Mouse (Mus musculus): ENCODE data around the gene Fam222a.

Fam222a gene

GRCm38 (mm10) chr5:114585682-114586081, 17.9 kb downstream of the Fam222a start:
- no peak for DNase-seq

- DNase-seq = peak; percentile 77
Observed at GRCm38 (mm10) chr5:114587908-114588307, 20.1 kb downstream of the Fam222a start.

- DNase-seq = no peak
Observed at GRCm38 (mm10) chr5:114588416-114588815, 20.6 kb downstream of the Fam222a start.

GRCm38 (mm10) chr5:114589026-114589425, 21.2 kb downstream of the Fam222a start:
- DNase-seq = no peak

GRCm38 (mm10) chr5:114589454-114589853, 21.6 kb downstream of the Fam222a start:
- no peak for DNase-seq

GRCm38 (mm10) chr5:114590043-114590913, 22.5 kb downstream of the Fam222a start:
- DNase-seq = no peak

GRCm38 (mm10) chr5:114591151-114591561, 23.3 kb downstream of the Fam222a start:
- no peak for DNase-seq

GRCm38 (mm10) chr5:114592463-114593160, 24.8 kb downstream of the Fam222a start:
- no peak for DNase-seq

- no peak for DNase-seq
Observed at GRCm38 (mm10) chr5:114593161-114593821, 25.5 kb downstream of the Fam222a start.

- no peak for DNase-seq
Observed at GRCm38 (mm10) chr5:114593949-114594348, 26.1 kb downstream of the Fam222a start.

GRCm38 (mm10) chr5:114594741-114595241, 27.0 kb downstream of the Fam222a start:
- peak; percentile 56 for DNase-seq

- DNase-seq = no peak
Observed at GRCm38 (mm10) chr5:114596604-114597003, 28.8 kb downstream of the Fam222a start.

- DNase-seq = no peak
Observed at GRCm38 (mm10) chr5:114597222-114597621, 29.4 kb downstream of the Fam222a start.

GRCm38 (mm10) chr5:114597652-114598051, 29.8 kb downstream of the Fam222a start:
- DNase-seq = no peak

GRCm38 (mm10) chr5:114602012-114602411, 34.2 kb downstream of the Fam222a start:
- no peak for DNase-seq

- DNase-seq = no peak
Observed at GRCm38 (mm10) chr5:114603975-114604374, 36.2 kb downstream of the Fam222a start.

GRCm38 (mm10) chr5:114604781-114605290, 37.0 kb downstream of the Fam222a start:
- no peak for DNase-seq

- DNase-seq = no peak
Observed at GRCm38 (mm10) chr5:114605981-114606380, 38.2 kb downstream of the Fam222a start.

GRCm38 (mm10) chr5:114607651-114608050, 39.8 kb downstream of the Fam222a start:
- DNase-seq = peak; percentile 76

- DNase-seq = peak; percentile 87
Observed at GRCm38 (mm10) chr5:114608516-114608915, 40.7 kb downstream of the Fam222a start.

GRCm38 (mm10) chr5:114611256-114611655, 43.4 kb downstream of the Fam222a start:
- DNase-seq = no peak

GRCm38 (mm10) chr5:114611968-114612608, 44.3 kb downstream of the Fam222a start:
- DNase-seq = peak; percentile 45
